Mouse (Mus musculus): Measurements from ENCODE around the gene Hoxd8.

GRCm38 (mm10) chr2:74655420-74655781 is 49.0 kb upstream of the Hoxd8 start:
- TF ChIP-seq ZNF384 (IDR thresholded peaks at IDR 0.05; ENCODE audit: low read depth, low read length), result no peak
- TF ChIP-seq CHD2 (IDR thresholded peaks at IDR 0.05; ENCODE audit: low read depth, low read length), result no peak
- TF ChIP-seq ZC3H11A (IDR thresholded peaks at IDR 0.05; ENCODE audit: borderline replicate concordance, low read depth, low read length), result no peak
- TF ChIP-seq MAFK (IDR thresholded peaks at IDR 0.05; ENCODE audit: insufficient read depth, low read depth, low read length), result no peak
- no peak for TF ChIP-seq HCFC1 (IDR thresholded peaks at IDR 0.05; ENCODE audit: borderline replicate concordance, insufficient read depth, low read length)

Data from ES-E14 (cell line).